Mouse (Mus musculus) left cerebral cortex, postnatal 10 days (tissue): ENCODE measurements around the gene Rnf220. TPM values are rescaled to one million over a fixed set of nuclear protein-coding genes. Genes with fewer than 3 reads are reported as not detected.

Experiments used
- DNase-seq, 2 experiments: peaks; one replicate each; pipeline ENCODE4 v3.0.0; 2021 to 2022; ENCODE audit warnings: low spot score in 2 of 2, mixed read lengths in 1 of 2; ENCODE audit errors: extremely low spot score in 1 of 2
- intact Hi-C: fragments of 180-260 bp; cut with DNase I; formaldehyde crosslinking; loops from one replicate; pipeline ENCODE4 v1.15.1; 2025
- total RNA-seq, 2 experiments: library from RNA; stranded (reverse); gene quantifications; 2 replicates each; pipeline ENCODE4 v1.2.3; 2021

The Rnf220 gene
- total RNA-seq, 2 experiments from 2014 or later, result 136 to 144 TPM

- intact Hi-C loops, result no loop called here
- no peak for DNase-seq
Observed at GRCm38 (mm10) chr4:117296849-117297593, 199.8 kb downstream of the Rnf220 start.

- no peak for DNase-seq
- intact Hi-C loops, result no loop called here
Observed at GRCm38 (mm10) chr4:117291696-117292095, 205.2 kb downstream of the Rnf220 start.

DNA sequence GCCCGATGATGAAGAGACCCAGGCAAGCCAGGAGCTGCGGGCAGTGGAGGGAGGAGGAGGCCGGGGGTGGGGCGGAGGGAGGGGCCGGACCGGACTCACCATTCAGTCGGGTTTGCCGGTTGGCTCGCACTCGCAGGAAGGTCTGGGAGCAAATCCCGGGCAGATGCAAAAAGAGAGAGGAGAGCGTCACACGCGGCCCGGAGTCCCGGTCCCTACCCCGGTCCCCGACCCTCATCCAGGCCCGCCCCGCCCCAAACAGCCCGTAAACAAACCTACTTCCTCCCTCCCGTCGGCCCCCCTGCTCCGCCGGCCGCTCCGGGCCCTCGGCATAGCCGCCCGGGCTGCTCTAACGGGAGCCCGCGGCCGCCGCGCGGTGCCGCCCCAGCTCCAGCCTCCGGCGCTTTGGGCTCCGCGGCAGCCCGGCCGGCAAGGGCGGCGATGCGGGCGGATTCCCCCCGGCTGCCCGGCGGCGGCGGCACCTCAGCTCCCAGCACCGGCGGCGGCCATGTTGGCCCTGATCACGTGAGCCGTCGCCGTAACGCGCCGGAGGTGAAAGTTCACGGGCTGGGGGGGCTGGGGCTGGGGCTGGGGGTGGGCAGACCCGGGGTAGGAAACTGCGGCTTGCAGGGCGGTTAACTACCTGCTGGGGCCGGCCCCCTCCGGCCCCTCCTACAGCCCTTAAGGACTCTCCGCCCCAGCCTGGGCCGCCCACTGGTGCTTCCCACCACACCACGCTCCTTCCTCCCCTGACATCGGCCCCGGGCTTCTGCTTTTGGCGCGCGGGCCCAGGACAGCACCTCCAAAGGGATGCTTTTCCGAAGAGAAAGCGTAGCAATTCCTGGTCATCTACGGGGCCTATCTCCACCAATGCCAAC lies 207.7 kb downstream of the Rnf220 start:
- intact Hi-C loops, result no loop called here
- DNase-seq, result peak; percentile 60 to 90

DNA sequence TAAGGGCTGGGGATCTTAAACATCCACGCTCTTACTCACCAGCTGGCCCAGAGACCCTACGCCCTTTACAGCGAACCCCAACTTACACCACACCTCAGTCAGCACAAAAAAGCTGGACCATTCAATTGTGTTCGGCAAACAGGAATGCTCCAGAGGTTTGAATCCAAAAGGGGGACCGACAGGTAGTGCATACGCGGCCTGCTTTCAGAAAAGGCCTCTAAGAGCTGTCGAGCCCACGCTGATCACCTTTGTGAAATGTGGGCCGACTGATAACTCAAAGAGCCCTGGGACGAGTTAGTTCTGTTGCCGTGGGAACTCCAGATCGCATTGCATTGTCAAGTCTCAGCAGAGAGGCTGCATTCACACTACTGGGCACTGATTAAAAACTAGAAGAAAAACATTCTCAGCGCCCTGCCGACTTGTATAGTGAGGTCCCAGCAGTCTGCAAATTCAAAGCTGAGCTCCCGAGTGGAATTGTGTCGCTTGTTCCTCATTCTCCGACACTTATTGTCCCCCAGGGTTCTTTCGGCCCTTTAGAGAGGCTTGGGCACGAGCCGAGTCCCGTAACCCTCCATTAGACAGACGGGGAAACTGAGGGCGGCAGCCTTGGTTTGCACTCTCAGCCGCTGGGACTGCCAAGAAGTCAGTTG lies 208.4 kb downstream of the Rnf220 start:
- intact Hi-C loops, result no loop called here
- DNase-seq, result no peak

DNA sequence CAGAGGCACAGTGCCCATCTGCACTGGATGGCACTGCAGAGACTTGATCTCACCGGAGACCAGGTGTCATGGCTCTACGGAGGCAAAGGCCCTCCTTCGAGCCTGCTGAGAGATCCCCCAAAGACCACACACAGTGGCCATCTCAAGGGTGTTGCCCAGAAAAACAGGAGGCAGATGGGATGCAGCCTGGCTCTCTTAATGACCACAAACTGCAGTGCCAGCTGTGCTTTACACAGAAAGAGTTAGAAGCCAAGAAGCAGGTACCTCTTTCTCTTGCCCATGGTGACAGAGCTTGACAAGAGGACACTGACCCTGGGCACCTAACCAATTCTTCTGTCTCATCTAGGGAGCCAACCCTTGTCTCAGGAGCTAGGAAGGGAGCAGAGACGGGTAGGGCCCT lies 212.5 kb downstream of the Rnf220 start:
- intact Hi-C loops, result no loop called here
- no peak for DNase-seq

DNA sequence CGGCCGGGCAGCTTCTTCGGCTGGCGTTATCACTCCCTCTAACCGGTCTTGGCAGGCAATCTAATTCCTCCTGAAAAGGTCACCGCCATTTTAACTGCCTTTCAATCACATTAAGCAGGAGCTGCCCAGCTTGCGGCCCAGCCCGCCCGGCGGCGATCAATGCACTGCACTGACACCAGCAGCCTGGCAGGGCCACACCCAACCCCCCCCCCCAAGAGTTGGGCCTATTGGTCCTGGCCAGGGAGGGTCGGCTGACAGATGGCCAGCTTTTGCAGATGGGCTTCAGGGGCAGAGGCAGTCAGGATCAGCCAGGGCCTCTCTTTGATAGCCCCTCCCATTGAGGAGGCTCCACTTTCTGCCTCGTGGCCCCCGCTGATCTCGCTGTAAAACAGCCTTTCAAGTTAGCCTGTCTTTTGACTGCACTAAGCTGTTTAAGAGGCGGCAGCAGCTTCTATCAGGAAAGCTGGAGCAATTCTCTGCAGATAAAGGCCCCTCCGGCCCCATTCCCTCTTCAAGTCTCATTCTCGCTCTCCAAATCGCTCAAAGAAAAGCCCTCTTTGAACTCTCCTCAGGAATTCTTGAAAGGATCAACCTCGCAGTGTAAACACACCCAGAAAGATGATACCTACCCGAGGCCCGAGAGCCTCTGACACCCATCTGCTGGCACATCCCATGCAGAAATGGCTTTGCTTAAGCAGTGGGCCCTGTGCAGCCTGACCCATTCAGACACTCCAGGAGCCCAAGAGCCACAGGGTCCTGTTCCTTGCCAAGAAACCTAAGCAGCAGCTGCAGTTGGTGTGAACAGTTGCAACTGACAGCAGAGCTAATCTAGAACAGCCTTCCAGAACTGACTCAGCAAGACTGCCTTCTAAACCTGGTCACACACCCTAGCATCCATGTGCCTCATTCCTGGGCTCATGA lies 213.3 kb downstream of the Rnf220 start:
- intact Hi-C loops, result no loop called here

DNA sequence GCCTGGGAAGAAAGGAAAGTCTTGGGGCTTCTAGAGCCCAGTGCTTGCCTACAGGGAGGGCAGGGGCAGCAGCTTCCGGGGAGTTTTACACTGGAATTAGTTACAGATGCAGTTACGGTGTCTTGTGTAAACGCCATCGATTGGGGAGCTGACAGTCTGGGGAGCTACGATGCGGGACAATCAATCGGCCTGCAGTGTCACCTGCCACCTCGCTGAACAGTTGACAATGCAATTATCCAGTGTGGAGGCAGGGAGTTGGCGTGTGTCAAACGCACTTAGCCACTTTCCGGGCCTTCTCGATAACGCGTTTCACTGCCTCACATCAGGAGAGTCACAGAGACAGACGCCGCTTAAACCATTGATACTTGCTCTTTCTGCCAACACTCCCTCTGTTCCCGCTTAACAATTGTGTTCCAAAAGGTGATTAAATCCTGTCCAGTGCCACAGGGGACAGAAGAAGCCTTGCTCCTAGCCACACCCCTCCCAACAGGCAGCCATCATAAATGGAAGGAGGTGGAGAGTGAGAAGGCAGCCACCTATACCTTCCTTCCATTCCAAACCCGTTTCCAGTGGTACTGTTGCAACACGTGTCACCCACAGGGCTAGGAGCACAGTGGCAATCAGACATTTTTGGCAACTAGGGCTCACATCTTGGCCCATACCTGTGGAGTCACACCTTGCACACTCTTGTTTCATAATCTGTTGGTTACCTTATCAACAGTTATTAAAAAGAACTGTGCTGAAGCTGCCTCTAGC lies 215.6 kb downstream of the Rnf220 start:
- DNase-seq, result no peak
- intact Hi-C loops, result no loop called here

More for the DNA sequence above, 213.3 kb downstream of the Rnf220 start:
- DNase-seq, result no peak

GRCm38 (mm10) chr4:117280397-117280930 lies 216.4 kb downstream of the Rnf220 start:
- no peak for DNase-seq
- intact Hi-C loops, result no loop called here

- intact Hi-C loops, result no loop called here
- DNase-seq, result no peak
Observed at GRCm38 (mm10) chr4:117279253-117279642, 217.6 kb downstream of the Rnf220 start.

DNA sequence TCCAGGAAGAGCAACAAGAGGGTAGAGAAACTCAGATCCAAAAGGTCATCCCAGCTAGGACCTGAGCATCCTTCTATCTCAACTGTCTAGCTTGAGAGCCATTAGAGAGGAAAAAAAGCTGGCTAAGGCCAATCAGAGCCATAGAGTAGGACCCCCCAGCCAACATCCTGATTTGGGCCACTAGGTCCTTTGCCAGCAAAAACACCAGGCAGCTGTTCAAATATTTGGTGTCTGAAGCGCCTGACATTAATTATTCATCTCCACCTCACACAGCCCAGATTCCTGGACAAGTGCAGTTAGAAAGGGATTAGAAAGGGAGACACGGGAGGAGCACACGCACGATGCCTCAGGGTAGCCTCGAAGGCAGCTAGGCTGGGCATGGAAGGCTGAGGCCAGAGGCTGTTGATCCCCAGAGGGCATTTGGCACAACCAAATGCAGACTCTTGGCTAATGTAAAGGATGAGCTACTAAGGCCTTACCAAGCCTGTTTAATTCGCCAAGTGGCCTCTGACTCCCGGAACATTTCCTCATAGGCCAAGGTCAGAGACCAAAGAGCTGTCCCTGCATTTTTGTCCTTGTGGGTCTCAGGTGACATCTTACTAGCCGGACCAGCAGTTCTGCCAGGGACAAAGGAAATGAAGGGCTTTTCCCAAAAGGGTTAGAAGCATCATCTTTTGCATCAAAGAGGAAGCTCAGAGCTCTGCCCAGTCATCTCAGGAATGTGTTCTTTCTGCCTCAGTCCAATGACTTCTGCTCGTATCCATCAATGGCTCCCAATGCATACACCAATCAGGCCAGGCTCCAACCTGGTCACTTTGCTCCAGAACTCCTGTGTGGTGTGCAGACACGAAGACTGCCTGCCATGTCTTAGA lies 218.2 kb downstream of the Rnf220 start:
- intact Hi-C loops, result no loop called here
- DNase-seq, result no peak

DNA sequence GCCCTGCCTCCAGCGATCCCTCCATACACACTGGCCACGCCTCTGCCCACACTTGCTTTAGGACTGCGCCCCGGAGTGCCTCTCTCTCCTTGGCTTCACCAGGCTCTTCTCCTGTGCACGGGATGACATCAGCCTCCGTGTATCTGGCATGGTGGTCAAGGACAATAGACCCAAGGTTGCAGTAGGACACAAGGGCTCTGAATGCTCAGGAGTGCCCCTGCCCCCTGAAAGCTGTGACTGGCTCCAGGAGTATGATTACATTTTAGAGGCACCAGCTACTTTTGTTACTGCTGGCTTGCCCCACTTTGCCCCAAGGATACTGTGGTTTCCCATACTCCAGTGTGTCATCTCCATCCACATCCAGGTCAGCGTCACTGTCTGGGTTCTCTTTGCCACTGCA lies 219.2 kb downstream of the Rnf220 start:
- no peak for DNase-seq
- intact Hi-C loops, result no loop called here

DNA sequence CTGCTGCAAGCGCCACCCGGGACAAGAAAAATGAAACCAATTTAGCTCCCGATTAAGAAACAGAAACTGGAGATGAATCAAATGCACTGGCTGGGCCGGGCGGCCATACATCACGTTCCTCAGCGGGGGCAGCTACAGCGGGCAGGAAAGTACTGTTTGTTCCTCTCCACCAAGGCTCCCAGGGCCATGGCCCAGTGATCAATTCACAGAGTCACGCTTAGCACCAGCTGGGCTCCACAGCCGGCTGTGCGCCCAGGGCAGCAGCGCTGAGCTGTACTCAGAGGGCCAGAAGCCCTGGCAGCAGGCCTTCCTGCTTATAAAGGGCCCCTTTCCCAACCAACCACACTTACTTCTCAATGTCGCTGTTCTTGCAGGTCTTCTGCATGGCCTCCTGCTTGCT lies 219.8 kb downstream of the Rnf220 start:
- intact Hi-C loops, result no loop called here
- no peak for DNase-seq

- intact Hi-C loops, result no loop called here
- DNase-seq, result no peak
Observed at GRCm38 (mm10) chr4:117276281-117276711, 220.6 kb downstream of the Rnf220 start.

DNA sequence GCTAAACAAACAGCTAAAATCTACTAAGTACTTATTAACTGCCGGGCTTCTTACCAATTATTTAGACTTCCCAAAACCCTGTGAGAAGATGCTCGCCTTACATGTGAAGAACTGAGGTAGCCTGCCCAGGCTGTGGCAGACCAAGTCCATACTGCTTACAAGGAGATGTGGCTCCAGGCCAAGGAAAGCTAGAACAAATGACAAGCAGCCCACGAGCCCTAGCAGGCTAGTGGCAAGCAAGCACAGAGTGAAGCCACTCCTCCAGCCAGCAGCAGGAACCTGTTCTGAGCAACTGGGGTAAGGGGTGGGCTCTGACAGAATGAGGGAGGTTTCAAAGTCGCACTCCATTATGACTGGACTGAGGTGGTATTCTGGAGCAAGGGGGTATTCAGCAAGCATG lies 222.1 kb downstream of the Rnf220 start:
- DNase-seq, result no peak
- intact Hi-C loops, result no loop called here

GRCm38 (mm10) chr4:117272459-117272858 lies 224.4 kb downstream of the Rnf220 start:
- DNase-seq, result no peak
- intact Hi-C loops, result no loop called here

GRCm38 (mm10) chr4:117270278-117270677 lies 226.6 kb downstream of the Rnf220 start:
- intact Hi-C loops, result no loop called here
- peak; percentile 75 to 79 for DNase-seq
